Mouse (Mus musculus): ENCODE measurements around the gene Trmt11. TPM values are rescaled to one million over a fixed set of nuclear protein-coding genes. Genes with fewer than 3 reads are reported as not detected.

The Trmt11 gene
- total RNA-seq, 1 experiment, result 21.9 TPM

DNA sequence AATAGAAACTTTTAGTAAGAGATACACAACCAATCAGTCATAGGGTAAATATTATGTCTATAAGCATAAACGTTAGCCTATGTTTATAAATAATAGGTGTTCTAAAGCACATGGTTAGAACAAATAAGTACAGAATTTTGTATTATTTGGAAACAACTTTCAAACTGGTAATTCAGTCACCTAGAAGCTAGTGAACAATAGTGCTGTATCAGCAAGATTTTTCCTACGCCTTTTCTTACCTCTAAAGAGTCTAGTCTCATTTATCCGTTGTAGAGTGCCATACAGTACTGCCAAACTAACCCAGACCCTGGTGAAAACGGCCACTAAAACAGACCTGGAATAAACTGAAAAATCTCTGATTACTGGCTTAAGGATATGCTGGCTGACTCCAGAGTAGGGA is 12.5 kb upstream of the Trmt11 start:
- in situ Hi-C loops (cut with MboI; ENCODE audit: low sequenced_read_pairs in 2 of 2, unreplicated experiment in 2 of 2), result loop anchor here in 1 of 2 experiments (25.0 kb wide), 1 partner anchor 699 kb away; the partner anchor contains the start of gene Hddc2
- Histone ChIP-seq H3K9ac (ENCODE audit: insufficient read depth, low read depth, low read length, poor library complexity, severe bottlenecking) (no peak overlapping the region), H3K4me3 (ENCODE audit: insufficient read depth in 1 of 2, low read depth in 1 of 2, low read length in 2 of 2, poor library complexity in 1 of 2, severe bottlenecking in 1 of 2) (no peak overlapping the region), H3K27ac (ENCODE audit: insufficient read depth, low read depth, low read length, poor library complexity, severe bottlenecking) (no peak overlapping the region), H3K36me3 (ENCODE audit: control insufficient read depth, insufficient read depth, low read length, poor library complexity, severe bottlenecking) (no peaks in the 10 kb centered on the region), H3K9me3 (ENCODE audit: control insufficient read depth, insufficient read depth, low read depth, low read length) (no peaks in the 10 kb centered on the region), H3K4me1 (ENCODE audit: control insufficient read depth in 2 of 2, insufficient read depth in 2 of 2, low read length in 2 of 2, poor library complexity in 1 of 2) (peaks cover 0 to 3% of the 10 kb centered on the region in 2 experiments; a peak in 1 of 4 replicates)
- no peak for DNase-seq (ENCODE audit: low read depth, low spot score)
- TF ChIP-seq MAFK (IDR thresholded peaks at IDR 0.05; ENCODE audit: insufficient read depth, low read depth, low read length) (peak; percentile 77), ZNF384 (IDR thresholded peaks at IDR 0.05; ENCODE audit: low read depth, low read length) (no peak)

GRCm38 (mm10) chr10:30609614-30610013 is 9.1 kb upstream of the Trmt11 start:
- Histone ChIP-seq H3K9ac (ENCODE audit: insufficient read depth, low read depth, low read length, poor library complexity, severe bottlenecking) (no peak overlapping the region), H3K4me1 (ENCODE audit: control insufficient read depth in 2 of 2, insufficient read depth in 2 of 2, low read length in 2 of 2, poor library complexity in 1 of 2) (no peaks in the 10 kb centered on the region), H3K27ac (ENCODE audit: insufficient read depth, low read depth, low read length, poor library complexity, severe bottlenecking) (no peak overlapping the region), H3K9me3 (ENCODE audit: control insufficient read depth, insufficient read depth, low read depth, low read length) (no peaks in the 10 kb centered on the region), H3K4me3 (ENCODE audit: insufficient read depth in 1 of 2, low read depth in 1 of 2, low read length in 2 of 2, poor library complexity in 1 of 2, severe bottlenecking in 1 of 2) (no peak overlapping the region), H3K36me3 (ENCODE audit: control insufficient read depth, insufficient read depth, low read length, poor library complexity, severe bottlenecking) (no peaks in the 10 kb centered on the region)
- DNase-seq (ENCODE audit: low read depth, low spot score), result no peak
- in situ Hi-C loops (cut with MboI; ENCODE audit: low sequenced_read_pairs in 2 of 2, unreplicated experiment in 2 of 2), result loop anchor here in 1 of 2 experiments (25.0 kb wide), 1 partner anchor 703 kb away; the partner anchor contains the start of gene Hddc2
- TF ChIP-seq ZC3H11A (IDR thresholded peaks at IDR 0.05; ENCODE audit: borderline replicate concordance, low read depth, low read length) (no peak), CHD2 (IDR thresholded peaks at IDR 0.05; ENCODE audit: low read depth, low read length) (no peak), ZNF384 (IDR thresholded peaks at IDR 0.05; ENCODE audit: low read depth, low read length) (no peak), HCFC1 (IDR thresholded peaks at IDR 0.05; ENCODE audit: borderline replicate concordance, insufficient read depth, low read length) (no peak), MAFK (IDR thresholded peaks at IDR 0.05; ENCODE audit: insufficient read depth, low read depth, low read length) (no peak)

GRCm38 (mm10) chr10:30608109-30608508 is 7.6 kb upstream of the Trmt11 start:
- H3K4me1 ChIP-seq (ENCODE audit: control insufficient read depth in 2 of 2, insufficient read depth in 2 of 2, low read length in 2 of 2, poor library complexity in 1 of 2), result no peaks in the 10 kb centered on the region
- no peak overlapping the region for H3K9ac ChIP-seq (ENCODE audit: insufficient read depth, low read depth, low read length, poor library complexity, severe bottlenecking)
- TF ChIP-seq ZNF384 (IDR thresholded peaks at IDR 0.05; ENCODE audit: low read depth, low read length) (no peak), HCFC1 (IDR thresholded peaks at IDR 0.05; ENCODE audit: borderline replicate concordance, insufficient read depth, low read length) (no peak), CHD2 (IDR thresholded peaks at IDR 0.05; ENCODE audit: low read depth, low read length) (no peak), ZC3H11A (IDR thresholded peaks at IDR 0.05; ENCODE audit: borderline replicate concordance, low read depth, low read length) (no peak), MAFK (IDR thresholded peaks at IDR 0.05; ENCODE audit: insufficient read depth, low read depth, low read length) (no peak)
- in situ Hi-C loops (cut with MboI; ENCODE audit: low sequenced_read_pairs in 2 of 2, unreplicated experiment in 2 of 2), result loop anchor here in 1 of 2 experiments (25.0 kb wide), 1 partner anchor 704 kb away; the partner anchor contains the start of gene Hddc2
- no peak overlapping the region for H3K4me3 ChIP-seq (ENCODE audit: insufficient read depth in 1 of 2, low read depth in 1 of 2, low read length in 2 of 2, poor library complexity in 1 of 2, severe bottlenecking in 1 of 2)
- H3K9me3 ChIP-seq (ENCODE audit: control insufficient read depth, insufficient read depth, low read depth, low read length), result no peaks in the 10 kb centered on the region
- H3K27ac ChIP-seq (ENCODE audit: insufficient read depth, low read depth, low read length, poor library complexity, severe bottlenecking), result no peak overlapping the region
- H3K36me3 ChIP-seq (ENCODE audit: control insufficient read depth, insufficient read depth, low read length, poor library complexity, severe bottlenecking), result no peaks in the 10 kb centered on the region
- no peak for DNase-seq (ENCODE audit: low read depth, low spot score)

- Histone ChIP-seq H3K4me3 (ENCODE audit: insufficient read depth in 1 of 2, low read depth in 1 of 2, low read length in 2 of 2, poor library complexity in 1 of 2, severe bottlenecking in 1 of 2) (peak overlapping the region; percentile 86 to 99), H3K9me3 (ENCODE audit: control insufficient read depth, insufficient read depth, low read depth, low read length) (no peaks in the 10 kb centered on the region), H3K9ac (ENCODE audit: insufficient read depth, low read depth, low read length, poor library complexity, severe bottlenecking) (peak overlapping the region; percentile 91), H3K4me1 (ENCODE audit: control insufficient read depth in 2 of 2, insufficient read depth in 2 of 2, low read length in 2 of 2, poor library complexity in 1 of 2) (peaks cover 0 to 2% of the 10 kb centered on the region in 2 experiments; a peak in 1 of 4 replicates), H3K36me3 (ENCODE audit: control insufficient read depth, insufficient read depth, low read length, poor library complexity, severe bottlenecking) (peaks cover 10% of the 10 kb centered on the region), H3K27ac (ENCODE audit: insufficient read depth, low read depth, low read length, poor library complexity, severe bottlenecking) (peak overlapping the region; percentile 74; the same call in 1 of the 2 replicates)
- in situ Hi-C loops (cut with MboI; ENCODE audit: low sequenced_read_pairs in 2 of 2, unreplicated experiment in 2 of 2), result loop anchor here in 1 of 2 experiments (25.0 kb wide), 1 partner anchor 712 kb away; the partner anchor contains the start of gene Hddc2
- TF ChIP-seq HCFC1 (IDR thresholded peaks at IDR 0.05; ENCODE audit: borderline replicate concordance, insufficient read depth, low read length) (no peak; the same call in 1 of the 2 replicates), ZC3H11A (IDR thresholded peaks at IDR 0.05; ENCODE audit: borderline replicate concordance, low read depth, low read length) (no peak)
- DNase-seq (ENCODE audit: low read depth, low spot score), result peak; percentile 40
Measured at GRCm38 (mm10) chr10:30600094-30600534, 435 bp downstream of the Trmt11 start.

DNA sequence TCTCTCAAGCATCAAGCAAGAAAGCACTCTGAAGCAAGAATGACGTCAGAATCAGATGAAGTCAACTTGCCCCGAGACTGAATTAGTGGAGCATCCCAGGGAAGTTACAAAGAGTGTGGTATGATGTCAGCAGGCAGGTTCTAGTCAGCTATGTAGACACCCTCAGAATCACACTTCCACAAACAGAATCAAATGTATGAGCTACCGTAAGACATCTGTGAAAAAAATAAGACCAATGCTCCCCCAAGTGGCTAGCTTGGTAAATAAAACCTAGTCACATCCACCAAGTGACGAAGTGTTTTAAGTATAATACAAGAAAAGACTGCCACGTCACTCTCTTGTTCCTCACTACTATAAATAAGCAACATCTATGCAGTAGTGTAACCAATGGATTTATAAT is 13.5 kb downstream of the Trmt11 start:
- no peak overlapping the region for H3K4me3 ChIP-seq (ENCODE audit: insufficient read depth in 1 of 2, low read depth in 1 of 2, low read length in 2 of 2, poor library complexity in 1 of 2, severe bottlenecking in 1 of 2)
- in situ Hi-C loops (cut with MboI; ENCODE audit: low sequenced_read_pairs in 2 of 2, unreplicated experiment in 2 of 2), result no loop called here
- H3K27ac ChIP-seq (ENCODE audit: insufficient read depth, low read depth, low read length, poor library complexity, severe bottlenecking), result no peak overlapping the region
- no peak for TF ChIP-seq CHD2 (IDR thresholded peaks at IDR 0.05; ENCODE audit: low read depth, low read length)
- no peak for TF ChIP-seq ZNF384 (IDR thresholded peaks at IDR 0.05; ENCODE audit: low read depth, low read length)
- TF ChIP-seq ZC3H11A (IDR thresholded peaks at IDR 0.05; ENCODE audit: borderline replicate concordance, low read depth, low read length), result no peak
- no peak for TF ChIP-seq MAFK (IDR thresholded peaks at IDR 0.05; ENCODE audit: insufficient read depth, low read depth, low read length)
- no peak for TF ChIP-seq HCFC1 (IDR thresholded peaks at IDR 0.05; ENCODE audit: borderline replicate concordance, insufficient read depth, low read length)
- peaks cover 13% of the 10 kb centered on the region for H3K36me3 ChIP-seq (ENCODE audit: control insufficient read depth, insufficient read depth, low read length, poor library complexity, severe bottlenecking)
- DNase-seq (ENCODE audit: low read depth, low spot score), result no peak
- no peak overlapping the region for H3K9ac ChIP-seq (ENCODE audit: insufficient read depth, low read depth, low read length, poor library complexity, severe bottlenecking)
- no peaks in the 10 kb centered on the region for H3K9me3 ChIP-seq (ENCODE audit: control insufficient read depth, insufficient read depth, low read depth, low read length)
- H3K4me1 ChIP-seq (ENCODE audit: control insufficient read depth in 2 of 2, insufficient read depth in 2 of 2, low read length in 2 of 2, poor library complexity in 1 of 2), result no peaks in the 10 kb centered on the region

All from ES-E14 (cell line).